Mouse (Mus musculus): ENCODE measurements around the gene Fntb.

Fntb gene

DNA sequence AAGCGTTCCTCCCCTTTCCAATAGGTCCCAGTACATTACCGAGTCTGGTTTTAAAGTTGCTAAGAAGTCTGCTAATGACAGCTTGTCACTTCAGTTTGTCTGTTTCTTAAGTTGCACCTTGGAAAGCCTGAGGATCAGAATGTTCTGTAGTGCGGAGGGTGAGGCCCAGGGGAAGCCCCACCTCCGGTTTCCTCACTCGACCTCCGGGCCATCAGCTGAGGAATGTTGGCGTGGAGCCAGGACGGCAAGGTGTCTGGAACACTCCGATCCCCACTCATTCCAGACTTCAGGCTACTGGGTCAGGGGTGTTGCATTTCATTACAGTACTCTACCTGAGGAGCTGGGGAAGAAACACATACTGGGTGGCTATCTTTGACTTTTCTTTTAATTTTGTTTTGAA is 118.4 kb downstream of the Fntb start:
- no peak for DNase-seq (ENCODE audit: extremely low read depth, insufficient read length, low spot score)

DNA sequence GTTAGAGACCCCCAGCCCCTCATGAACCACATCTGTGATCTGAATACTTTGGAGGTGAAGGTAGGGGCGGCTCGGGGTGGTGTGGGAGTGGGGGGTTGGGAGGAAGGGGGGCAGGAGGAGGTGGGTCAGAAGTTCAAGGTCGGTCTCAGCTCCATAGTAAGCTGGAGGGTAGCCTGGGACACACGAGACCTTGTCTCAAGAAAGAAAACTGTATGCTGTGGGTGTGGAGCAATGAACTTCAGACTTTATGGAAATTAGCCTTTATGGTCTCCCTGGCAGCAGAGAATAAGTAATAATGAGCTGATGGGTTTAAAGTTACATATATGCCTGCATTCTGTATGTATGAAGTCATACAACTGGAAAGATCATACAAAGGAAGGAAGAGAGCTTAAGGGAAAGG is 119.7 kb downstream of the Fntb start:
- DNase-seq (ENCODE audit: extremely low read depth, insufficient read length, low spot score) = no peak

DNA sequence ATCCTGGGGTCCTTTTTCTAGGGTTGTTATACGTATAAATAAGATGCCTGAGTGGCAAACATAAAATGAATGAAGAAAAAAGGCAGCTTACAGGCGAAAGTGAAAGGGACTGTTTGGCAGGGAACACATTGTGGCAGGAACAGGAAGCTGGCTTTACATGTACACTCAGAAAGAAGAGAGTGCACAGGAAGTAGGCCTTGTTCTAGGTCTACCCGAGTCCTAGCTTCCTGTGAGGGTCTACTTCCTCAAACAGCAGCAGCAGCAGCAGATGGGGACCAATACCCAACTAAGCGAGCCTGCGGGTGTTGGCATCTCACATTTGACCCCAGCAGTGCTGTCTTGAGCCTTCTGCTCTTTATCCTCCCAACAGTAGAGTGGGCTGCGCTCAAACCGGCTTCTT is 121.4 kb downstream of the Fntb start:
- DNase-seq (ENCODE audit: extremely low read depth, insufficient read length, low spot score) = no peak

DNA sequence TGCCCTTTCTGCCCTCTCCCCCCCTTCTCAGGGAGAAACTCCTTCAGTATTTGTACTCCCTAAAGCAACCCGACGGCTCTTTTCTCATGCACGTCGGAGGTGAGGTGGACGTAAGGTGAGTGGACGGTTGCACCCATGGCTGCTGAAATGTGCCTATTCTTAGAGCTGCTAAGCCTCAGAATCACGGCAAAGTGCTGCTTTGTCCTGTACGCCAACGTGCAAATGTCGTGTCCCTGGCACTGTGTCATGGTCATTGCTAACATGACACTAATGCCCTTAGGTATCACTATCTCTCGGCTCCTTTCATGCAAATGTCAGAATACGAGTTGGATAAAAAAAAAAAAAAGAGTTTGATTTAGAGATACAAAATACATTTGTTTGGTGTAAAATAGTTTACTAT is 122.6 kb downstream of the Fntb start:
- no peak for DNase-seq (ENCODE audit: extremely low read depth, insufficient read length, low spot score)

DNA sequence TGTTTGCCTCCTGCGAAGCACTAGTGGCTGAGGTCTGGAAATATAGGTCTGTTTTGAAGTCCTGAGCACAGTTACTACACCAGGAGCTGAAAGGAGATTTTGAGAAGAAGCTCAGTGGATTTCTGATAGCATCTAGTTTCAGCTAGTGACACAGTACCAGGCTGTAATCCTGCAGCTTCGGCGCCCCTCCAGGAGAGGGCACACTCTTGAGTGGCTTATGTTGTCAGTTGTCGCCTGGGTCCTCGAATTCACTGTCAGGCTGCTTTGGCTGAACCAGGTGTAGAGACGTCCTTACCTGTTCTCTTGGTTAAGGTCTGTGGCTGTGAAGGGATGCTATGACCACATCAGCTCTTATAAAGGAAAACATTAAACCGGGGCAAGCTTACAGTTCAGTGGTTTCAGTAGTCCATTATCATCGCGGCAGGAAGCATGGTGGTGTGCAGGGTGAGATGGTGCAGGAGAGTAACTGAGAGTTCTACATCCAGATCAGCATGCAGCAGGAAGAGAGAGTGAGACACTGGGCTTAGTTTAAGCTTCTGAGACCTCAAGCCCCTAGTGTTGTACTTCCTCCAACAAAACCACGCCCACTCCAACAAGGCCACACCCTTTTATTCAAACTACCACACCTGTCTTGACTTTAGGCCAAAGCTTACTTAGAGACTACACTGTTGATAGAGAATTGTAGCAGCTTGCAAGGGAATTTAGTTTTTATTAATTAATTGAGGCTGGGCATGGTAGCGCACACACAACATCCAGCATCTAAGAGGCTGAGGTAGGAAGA is 124.2 kb downstream of the Fntb start:
- DNase-seq (ENCODE audit: extremely low read depth, insufficient read length, low spot score) = no peak

DNA sequence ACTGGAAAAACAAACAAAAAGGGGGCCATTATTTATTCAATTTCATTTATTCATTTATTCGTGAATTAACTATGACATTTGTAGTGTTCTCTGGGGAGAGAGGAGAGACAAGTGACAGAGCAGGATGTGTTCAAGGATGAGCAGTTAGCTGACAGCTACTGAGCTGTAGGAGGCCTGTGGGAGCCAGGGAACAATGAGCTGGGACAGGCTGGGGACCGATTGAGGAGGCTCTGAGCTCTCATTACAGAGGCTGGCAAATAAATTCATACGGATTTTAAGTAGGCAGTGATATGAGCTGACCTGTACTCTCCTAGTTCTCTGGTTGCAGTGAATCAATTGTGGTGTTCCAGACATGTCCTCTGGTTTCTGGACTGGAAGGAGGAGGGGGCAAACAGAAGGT is 125.8 kb downstream of the Fntb start:
- DNase-seq (ENCODE audit: extremely low read depth, insufficient read length, low spot score) = no peak

DNA sequence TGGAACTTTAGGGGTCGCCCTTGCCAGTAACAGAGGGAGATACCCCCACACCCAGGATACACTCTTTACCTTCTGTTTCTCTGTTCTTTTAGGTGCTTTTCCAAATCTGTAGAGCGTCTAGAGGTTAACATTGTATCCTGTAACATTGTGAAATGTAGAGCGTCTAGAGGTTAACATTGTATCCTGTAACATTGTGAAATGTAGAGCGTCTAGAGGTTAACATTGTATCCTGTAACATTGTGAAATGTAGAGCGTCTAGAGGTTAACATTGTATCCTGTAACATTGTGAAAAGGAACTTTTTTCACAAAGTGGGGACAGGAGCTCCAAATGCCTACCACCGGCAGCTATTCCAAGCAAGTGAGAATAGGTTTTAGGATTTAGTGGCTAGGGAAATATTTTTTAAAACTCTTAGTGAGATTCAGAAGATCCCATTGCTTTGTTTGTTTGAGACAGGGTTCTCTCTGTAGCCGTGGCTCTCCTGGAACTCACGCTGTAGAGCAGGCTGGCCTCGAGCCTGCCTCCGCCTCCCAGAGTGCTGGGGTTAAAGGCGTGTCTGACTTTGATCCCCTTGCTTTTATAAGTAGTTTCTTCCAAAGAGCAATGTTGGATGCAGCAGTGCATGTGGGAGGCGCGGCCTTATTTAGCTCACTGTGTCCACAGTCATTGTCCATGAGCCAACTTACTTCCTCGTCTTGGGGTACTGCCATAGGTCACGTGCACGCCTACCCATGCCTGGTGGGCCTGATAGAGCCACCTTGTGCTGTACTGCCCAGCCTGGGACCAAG is 127.7 kb downstream of the Fntb start:
- no peak for DNase-seq (ENCODE audit: extremely low read depth, insufficient read length, low spot score)

DNA sequence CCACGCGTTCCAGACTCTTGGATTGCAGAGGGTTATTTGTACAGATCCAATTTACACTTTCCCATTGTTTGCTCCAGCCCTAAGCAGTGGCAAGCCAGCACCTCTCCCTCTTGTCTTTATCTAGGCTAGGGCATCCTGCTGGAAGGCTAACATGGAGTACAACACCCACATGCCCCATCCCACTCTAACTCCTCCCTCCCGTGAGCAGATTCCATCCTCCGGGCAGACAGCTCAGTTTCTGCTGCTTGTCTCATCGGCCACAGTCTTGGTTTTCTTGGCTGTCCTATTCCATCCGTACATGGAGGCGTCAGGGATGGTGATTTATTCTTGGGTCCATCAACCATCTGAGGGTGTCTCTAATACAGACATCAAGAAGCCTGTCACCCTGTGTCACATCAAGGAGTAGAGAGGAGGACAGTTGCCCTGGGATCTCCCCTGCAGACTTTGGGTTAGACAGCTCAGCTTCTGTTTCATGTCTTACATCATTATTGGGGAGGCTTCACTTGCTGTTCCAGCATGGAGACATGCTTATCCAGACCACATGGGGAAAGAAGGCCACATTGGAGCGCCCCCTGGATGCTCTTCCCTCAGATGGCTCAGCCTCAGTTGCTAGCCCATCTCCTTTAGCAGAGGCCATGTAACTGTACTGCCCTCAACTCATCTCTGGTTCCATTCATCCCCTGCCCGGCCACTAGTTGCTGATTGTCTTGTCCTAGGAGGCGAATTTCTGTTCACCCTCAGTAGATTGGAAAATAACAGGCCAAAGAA is 129.6 kb downstream of the Fntb start:
- no peak for DNase-seq (ENCODE audit: extremely low read depth, insufficient read length, low spot score)

DNA sequence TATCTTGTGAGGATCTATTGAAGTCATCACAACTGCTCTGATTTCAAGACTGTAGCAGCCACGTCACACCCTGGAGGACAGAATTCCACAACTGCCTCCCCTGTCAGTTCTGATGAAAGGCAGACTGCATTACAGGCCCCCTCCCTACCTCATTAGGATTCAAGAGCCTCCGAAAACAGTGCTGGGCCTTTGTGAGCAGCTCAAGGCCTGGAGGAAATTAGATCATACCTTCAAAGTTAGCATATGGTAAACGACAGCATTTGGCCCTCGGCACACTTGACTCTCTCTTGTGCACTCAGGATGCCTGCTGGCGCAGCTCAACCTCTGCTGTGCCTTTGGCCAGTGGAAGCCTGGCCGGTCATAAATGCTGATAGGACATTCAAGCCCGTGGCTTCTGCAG is 130.4 kb downstream of the Fntb start:
- no peak for DNase-seq (ENCODE audit: extremely low read depth, insufficient read length, low spot score)

DNA sequence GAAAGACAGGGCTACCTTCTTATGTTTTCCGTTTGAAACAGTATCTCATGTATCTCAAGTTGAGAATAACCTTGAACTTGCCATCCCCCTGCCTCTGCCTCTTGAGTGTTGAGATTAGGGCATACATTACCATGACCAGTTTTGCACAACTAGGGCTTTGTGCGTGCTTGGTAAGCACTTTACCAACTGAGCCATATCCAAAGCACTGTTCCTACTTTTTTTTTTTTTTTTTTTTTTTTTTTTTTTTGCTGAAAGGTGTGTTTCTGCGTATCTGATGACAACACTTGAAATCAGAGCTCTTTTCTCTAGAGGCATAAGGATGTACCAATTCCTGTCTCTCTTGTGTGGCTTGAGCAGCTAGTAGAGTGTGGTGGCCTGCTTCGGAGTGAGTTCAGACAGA is 131.2 kb downstream of the Fntb start:
- DNase-seq (ENCODE audit: extremely low read depth, insufficient read length, low spot score) = no peak

DNA sequence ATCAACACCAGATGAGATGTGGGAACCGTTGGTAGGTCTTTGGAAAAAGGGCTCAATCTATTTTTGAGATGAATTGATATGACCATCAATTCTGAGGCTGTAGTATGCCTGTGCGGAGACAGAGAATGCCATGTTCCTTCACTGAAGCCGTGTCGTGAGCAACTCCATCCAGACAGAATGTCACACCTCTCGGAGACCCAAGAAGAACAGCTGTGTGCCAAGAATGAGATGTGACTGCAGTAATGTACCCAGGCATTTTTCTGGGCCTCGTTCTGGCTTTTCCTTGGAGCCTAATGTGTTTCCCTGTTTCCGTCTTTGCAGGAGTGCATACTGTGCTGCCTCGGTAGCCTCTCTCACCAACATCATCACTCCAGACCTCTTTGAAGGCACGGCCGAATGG is 131.6 kb downstream of the Fntb start:
- DNase-seq (ENCODE audit: extremely low read depth, insufficient read length, low spot score) = no peak

DNA sequence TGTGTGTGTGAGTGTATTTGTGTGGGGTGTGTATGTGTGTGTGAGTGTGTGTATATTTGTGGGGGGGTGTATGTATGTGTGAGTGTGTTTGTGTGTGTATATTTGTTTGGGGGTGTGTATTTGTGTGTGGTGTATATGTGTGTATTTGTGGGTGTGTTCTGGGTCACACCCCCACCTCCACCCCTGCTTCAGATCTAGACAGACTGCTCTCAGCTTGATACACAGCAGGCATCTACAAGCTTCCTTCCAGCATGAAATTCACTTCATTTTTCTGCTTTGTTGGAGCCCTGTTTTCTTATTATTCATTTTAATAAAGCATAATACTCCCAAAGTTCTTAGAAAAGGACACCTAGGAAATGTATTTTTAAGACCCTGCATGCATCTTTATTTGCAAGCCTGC is 132.8 kb downstream of the Fntb start:
- DNase-seq (ENCODE audit: extremely low read depth, insufficient read length, low spot score) = no peak

DNA sequence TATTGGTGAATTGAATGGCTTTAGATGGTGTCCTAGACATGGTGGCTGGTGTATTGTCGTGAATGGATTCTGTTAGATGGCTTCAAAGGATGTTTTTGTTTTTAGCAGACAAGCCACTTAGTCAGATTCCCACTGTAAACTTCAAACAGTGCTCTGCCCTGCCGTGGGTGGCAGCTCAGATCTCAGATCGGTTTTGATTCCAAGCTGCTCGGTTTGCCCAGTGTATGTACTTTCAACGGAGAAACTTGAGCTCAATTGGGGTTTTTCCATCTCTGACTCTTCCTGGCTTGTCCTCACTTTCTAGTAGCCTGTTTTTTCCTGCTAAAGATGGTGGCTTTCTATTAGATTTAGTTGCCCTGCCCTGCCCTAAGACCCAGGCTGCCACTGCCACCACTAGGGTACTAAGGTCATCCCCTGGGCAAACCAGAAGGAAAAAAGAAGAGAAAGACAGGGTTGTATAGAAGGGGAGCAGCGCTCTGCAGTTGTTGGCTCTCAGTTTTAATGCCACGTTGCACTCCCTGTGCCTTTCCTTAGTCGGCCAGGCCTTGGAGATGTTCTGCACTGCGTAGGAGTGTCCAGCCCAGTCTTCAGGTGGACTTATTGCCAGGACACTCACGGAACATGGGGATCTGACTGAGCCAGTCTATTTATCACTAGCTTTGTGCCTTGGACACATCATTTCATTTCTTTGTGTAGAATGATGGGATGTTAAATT is 134.0 kb downstream of the Fntb start:
- no peak for DNase-seq (ENCODE audit: extremely low read depth, insufficient read length, low spot score)

DNA sequence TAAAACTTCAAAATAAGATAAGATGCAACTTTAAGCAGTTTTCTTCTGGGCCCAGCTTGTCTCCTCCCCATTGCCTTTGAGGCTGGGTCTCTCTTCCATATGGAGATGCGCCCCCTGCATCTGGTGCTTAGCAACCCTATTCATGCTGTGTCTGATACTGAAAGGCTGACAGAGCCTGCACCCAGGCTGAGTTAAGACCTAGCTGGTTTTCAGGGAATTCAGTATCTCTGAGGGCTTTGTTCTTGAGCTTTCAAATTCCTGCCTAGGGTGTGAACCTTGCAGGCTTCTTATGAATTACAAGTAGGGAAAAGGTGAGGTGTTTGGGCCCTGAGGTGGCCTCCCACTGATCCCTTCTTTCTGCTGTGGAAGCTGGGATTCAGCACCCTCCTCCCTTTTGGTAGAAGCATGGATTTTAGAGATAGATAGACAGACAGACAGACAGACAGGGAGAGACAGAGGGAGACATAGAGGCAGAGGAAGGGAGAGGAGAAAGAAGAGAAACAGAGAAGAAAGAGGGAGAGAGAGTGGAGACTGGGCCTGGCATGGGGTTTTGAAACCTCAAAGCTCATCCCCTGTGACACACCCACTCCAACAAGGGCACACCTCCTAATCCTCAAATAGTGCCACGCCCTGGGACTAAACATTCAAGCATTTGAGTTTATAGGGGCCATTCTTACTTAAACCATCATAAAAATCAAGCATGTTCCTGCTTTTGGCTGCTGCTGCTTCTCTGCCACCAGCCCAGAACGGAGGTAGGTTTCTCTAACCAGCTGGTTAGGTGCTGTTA is 136.3 kb downstream of the Fntb start:
- no peak for DNase-seq (ENCODE audit: extremely low read depth, insufficient read length, low spot score)

DNA sequence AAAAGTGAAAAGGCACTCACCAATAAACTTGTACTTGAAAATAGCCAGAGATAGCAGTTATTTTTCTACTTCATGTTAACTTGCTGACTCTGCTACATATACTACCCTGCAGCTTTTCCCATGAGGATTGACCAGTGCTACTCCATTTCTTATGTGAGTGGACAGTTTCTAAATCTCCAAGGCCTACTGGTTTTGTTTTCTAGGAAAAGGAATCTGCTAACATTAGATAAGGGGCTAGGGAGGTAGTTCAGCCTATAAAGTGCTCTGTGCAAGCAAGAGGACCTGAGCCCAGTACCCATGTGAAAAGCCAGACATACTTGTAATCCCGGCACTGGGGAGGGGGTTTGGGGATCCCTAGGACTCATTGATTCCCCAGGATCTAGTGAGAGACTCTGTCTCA is 140.9 kb downstream of the Fntb start:
- no peak for DNase-seq (ENCODE audit: extremely low read depth, insufficient read length, low spot score)

DNA sequence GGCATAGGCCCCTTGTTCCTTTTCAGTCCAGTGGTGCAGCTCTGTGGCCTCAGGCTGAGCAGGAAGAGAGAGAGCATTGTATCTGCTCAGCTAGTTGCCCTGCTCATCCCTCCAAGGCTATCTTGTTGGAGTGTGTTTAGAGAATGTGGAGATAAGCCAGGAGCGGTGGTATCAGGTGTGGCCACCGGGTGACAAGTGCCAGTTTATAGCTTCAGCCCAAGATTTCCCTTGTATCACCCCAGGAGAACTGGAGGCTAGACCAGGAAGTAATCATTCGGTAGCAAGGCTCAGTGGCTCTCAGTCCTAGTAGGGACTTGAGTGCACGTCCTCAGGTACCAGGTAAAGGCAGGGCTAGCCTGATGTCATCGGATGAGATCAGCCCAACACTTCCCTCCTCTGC is 143.8 kb downstream of the Fntb start:
- no peak for DNase-seq (ENCODE audit: extremely low read depth, insufficient read length, low spot score)

DNA sequence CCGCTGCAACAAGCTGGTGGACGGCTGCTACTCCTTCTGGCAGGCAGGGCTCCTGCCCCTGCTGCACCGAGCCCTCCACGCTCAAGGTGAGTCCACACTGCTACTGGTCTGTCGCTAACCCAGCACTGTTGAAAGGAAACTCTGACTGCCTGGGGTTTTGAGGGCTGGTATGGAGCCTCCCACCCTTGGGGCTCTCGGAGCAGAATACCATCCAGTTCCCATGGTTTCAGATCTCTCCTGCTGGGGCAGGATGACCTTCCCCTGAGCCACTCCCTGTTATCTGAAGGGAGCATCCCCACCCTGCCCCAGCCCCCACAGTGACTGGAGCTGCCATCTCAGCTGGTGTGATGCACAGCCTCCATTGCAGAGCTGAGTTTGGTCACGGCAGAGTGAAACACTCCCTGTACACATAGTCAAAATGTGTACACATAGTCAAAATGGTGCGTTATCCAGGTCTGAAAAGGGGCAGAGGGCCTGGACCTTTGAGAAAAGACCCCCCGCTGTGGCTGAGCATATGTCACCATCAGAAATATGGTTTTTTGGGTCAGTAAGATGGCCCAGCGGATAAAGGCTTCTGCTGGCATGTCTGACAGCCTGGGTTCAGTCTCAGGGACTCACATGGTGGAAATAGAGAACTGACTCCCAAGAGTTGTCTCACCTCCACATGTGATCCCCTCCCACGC is 145.0 kb downstream of the Fntb start:
- no peak for DNase-seq (ENCODE audit: extremely low read depth, insufficient read length, low spot score)

DNA sequence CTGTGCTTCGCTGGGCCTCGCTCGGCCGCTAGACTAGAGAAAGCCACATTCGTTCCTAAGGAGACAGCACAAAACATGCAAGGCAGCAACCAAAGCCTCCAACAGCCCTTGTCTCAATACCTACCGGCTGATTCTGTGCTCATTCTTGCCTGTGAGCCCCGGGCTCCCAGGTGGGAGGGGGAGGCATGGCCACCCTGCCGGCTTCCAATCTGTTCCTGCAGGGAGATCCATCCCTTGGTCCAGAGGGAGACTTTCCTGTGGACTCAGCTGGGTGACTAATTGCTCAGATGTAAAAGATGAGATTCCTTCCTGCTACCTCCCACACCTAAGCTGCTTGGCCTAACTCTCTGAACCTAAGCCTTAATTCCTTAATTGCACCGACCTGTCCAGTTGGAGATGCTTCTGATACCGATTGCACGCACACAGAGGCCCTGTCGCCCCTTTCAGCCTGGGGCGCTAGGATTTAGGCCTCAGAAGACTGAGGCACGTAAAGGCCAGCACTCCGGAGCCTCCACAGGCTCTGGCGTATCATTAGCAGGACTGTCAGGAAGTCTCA is 145.9 kb downstream of the Fntb start:
- DNase-seq (ENCODE audit: extremely low read depth, insufficient read length, low spot score) = no peak

DNA sequence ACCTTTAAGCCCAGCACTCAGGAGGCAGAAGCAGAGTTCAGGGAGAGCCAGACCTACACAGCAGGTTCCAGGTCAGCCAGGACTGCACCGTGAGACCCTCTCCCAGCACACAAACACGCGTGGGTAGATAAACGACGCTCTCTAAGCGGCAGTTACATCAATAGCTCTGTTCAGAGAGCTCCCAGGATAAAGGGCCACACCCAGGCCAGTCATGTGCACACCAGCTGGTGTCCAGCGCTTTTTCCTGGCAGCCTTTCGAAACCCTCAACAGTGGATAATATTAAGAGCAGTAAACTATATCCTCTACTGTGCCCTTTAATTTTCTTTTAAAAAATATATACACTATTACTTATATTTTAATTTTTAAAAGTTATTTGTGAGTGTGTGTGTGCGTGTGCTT is 146.8 kb downstream of the Fntb start:
- no peak for DNase-seq (ENCODE audit: extremely low read depth, insufficient read length, low spot score)

Measured in 3134 (cell line).